Mouse (Mus musculus): ENCODE results near the gene Icam4.
A peak's percentile ranks its signal among the peaks of the same experiment; 100 is the strongest.

Icam4 gene

DNA sequence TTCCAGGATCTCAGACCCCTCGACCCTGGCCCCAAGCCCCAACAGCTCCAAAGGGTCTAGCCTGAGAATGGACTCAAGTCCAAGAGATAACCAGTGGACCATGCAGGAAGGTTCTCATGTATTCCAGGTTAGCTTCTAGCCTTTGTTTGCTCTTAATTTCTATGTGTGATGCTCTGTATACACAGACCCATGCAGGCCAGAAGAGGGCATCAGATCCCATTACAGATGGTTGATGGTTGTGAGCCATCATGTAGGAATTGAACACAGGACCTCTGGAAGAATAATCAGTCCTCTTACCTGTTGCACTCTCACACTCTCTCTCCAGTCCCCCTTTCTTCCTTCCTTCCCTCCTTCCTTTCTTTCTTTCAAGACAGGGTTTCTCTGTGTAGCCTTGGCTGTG lies 16.8 kb upstream of the Icam4 start:
- no peak for DNase-seq

DNA sequence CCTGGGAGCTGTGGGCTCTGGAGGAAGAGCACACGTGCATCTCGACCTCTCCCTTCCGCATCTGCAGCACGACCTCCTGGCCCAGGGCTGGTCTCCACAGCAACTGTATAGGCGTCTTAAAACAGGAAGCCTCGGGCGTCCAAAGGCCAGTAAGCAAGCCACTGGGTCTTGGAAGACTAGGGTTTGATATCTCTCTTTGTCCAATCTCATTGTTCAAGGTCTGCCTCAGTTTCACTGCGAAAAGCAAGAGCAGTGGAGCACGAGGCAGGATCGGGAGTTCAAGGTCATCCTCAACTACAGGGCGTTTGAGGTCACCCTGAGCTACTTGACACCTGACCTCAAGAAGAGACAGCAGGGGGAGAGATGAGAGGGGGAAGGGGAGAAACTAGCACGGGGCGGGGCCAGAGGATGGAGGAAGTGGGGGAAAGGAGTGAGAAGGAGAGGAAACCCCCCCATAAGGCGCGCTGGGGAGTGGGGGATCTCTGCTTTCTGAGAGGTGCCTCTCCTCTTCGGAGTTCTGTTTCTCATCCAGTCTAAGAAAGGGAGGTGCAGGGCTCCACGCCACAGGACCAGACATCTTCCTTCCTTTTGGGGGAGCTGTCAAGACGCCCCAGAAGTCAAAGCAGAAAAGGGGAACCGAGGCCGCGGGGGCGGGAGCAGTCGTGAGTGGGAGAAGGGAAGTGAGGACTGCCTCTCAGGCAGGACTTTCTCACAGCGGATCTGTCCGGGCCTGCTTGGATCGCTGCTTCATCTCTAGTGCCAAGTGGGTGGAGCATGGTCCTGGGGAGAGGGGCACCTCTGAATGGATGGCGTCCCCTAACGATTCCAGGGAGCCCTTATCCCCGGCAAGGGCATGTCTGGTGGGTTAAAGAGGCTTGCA lies 14.2 kb upstream of the Icam4 start:
- DNase-seq, result no peak

DNA sequence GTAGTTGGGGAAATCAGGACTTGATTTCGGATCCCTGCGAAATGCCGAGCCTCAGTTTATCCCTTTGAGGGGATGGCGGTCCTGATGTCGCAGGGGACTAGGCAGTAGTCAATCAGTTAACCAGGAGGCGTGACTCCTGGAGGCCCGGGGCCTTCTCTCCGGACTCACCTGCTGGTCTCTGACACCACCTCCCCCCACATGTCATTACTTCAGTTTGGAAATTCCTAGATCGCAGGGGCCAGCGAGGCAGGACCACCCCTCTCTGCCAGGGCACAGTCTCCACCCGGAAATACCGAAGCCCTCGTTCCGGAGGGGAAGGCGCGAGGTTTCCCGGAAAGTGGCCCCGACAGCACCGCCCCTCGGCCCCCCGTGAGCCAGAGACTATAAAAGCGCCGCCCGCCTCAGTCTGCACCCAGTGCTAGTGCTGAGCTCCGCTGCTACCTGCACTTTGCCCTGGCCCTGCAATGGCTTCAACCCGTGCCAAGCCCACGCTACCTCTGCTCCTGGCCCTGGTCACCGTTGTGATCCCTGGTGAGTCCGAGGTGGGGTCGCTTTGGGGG lies 13.5 kb upstream of the Icam4 start, which contains the start of gene Icam1:
Icam1 (plus strand) TSS at position 415 of the 560 bp plus-strand sequence.
- no peak for DNase-seq

DNA sequence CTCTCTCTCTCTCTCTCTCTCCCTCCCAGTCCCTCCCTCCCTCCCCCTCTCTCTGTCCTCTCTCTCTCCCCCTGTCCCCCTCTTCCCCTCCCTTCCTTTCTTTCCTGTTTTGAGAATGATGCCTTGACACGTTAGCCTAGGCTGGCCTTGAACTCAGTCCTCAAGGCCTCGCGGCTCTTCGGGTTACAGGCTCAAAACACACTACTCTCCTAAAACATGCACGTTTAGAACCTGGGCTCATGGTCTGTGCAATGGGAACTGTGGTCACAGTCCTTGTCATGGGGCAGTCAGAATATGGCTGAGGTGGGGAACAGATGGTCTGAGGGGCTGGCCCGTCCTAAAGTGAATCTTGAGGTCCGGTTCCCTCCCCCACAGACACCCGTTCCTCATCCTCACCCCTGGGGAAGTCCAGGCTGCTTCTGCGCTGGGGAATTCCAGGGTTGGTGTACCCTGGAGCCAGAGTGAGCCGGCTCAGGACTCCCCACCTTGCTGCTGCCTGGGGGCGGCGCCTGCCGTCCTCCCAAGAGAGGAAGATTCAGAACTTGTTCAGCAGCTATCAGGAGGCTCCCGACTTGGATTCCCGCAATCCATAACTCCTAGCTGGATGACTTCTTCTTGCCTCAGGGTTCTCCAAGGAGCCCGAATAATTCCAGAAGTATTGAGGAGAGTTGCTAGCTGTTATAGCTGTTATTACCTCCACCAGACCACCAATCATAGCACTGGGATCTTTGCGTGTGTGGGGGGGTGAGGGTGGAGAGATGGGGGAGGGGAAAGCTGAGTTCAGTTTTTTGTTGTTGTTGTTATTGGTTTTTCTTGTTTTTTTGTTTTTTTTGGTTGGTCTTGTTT lies 12.6 kb upstream of the Icam4 start:
- no peak for DNase-seq

DNA sequence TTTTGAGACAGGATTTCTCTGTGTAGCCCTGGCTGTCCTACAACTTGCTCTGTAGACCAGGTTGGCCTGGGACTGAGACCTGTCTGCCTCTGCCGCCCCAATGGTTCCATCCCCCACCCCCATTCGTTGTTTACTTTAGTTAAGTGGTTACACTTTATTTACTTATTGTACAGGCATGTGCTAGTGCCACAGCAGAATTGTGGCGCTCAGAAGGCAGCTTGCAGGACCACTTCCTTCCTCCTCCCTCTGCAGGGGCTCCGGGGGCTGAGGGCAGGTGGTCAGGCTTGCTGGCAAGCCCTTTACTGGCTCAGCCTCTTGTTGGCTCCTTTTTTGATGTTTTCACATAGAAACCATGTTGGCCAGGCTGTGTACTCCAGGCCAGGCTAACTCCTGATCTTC lies 12.0 kb upstream of the Icam4 start:
- no peak for DNase-seq

DNA sequence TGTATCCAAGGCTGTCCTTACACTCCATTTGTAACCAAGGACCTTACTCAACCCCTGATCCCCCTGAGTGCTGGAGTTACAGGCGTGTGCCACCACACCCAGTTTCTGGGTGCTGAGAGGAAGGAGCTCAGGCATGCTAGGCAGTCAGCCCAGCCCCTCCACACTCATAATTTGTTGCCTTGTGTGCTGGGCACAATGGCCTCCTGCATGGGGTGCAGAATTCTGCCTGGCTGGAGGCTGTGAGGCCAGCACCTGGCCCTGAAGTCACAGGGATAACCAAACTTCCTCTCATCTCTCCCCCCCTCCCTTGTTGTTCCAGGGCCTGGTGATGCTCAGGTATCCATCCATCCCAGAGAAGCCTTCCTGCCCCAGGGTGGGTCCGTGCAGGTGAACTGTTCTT lies 10.6 kb upstream of the Icam4 start:
- no peak for DNase-seq

DNA sequence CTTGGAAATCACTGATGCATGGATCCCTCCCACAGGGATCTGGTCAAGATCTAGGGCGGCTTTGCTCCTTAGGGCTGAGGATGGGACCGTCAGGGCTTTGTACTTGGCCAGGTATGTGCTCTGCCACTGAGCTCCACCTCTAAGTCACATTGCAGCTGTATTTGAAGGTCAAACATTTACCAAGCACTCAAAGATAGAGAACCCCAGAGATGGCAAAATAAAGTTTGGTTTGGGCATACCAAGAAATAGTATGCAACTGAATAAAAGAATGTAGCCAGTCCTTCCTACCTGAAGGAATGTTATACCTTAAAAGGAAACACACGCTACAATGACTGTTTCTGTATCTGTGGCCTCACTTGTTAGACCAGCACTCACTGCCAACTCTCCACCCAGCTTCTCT lies 7.8 kb upstream of the Icam4 start:
- DNase-seq, result no peak

DNA sequence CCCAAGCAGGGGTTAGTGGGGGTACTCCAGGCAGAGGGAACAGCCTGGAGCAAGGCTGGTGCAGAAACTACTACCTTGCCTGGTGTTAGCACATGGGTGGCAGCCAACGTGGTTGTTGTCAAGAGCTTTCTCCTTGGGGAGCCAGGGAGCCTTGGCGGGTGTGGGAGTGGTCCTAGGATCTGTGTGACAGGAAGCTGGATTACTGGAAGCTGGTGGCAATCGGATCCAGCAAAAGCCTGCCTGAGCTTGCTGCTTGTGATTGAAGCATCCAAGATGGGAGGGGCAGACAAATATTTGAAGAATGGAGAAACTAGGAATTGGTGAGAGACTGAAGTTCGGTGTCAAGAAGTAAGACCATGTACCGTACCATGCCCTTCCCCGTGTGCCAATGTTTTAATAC lies 6.9 kb upstream of the Icam4 start:
- no peak for DNase-seq

DNA sequence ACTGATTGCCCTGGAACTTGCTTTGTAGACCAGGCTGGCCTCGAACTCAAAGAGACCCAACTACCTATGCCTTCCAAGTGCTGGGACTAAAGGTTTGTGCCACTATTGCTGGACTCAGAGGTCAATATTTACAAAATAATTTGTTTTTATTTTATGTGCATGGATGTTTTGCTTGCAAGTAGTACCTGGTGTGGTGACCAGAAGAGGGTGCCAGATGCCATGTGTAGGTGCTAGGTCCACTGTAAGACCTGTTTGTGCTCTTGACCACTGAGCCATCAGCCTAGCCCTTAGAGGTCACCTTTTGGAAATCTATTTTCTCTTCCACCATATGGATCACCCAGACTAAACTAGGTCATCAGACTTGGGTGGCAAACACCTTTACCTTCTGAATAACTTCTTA lies 6.4 kb upstream of the Icam4 start:
- no peak for DNase-seq

DNA sequence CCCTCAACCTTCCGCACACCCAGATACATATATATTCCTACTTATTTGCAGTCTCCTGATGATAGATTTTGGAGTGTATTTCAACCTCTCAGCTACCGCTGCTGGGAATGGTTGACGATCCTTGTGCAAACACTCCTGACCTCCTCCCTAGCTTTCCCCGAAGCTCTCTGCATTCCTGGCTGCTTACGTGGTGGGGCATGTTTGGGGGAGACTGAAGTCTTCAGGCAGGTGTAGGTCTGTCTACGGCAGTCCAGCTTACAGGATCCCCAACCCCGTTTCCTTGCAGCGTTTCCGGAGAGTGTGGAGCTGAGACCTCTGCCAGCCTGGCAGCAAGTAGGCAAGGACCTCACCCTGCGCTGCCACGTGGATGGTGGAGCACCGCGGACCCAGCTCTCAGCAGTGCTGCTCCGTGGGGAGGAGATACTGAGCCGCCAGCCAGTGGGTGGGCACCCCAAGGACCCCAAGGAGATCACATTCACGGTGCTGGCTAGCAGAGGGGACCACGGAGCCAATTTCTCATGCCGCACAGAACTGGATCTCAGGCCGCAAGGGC lies 3.8 kb upstream of the Icam4 start:
- no peak for DNase-seq

DNA sequence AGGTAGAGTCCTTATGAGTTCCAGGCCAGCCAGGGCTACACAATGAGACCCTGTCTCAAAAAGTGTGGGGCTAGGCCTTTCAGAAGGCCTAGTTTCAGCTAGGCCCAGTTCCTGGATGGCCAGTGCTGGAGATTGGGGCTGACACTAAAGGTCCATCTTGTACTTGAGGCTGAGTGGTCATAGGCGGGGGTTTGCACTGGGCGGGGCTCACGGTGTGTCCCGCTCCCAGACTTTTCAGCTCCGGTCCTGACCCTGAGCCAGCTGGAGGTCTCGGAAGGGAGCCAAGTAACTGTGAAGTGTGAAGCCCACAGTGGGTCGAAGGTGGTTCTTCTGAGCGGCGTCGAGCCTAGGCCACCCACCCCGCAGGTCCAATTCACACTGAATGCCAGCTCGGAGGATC lies 2.3 kb upstream of the Icam4 start:
- DNase-seq, result no peak

DNA sequence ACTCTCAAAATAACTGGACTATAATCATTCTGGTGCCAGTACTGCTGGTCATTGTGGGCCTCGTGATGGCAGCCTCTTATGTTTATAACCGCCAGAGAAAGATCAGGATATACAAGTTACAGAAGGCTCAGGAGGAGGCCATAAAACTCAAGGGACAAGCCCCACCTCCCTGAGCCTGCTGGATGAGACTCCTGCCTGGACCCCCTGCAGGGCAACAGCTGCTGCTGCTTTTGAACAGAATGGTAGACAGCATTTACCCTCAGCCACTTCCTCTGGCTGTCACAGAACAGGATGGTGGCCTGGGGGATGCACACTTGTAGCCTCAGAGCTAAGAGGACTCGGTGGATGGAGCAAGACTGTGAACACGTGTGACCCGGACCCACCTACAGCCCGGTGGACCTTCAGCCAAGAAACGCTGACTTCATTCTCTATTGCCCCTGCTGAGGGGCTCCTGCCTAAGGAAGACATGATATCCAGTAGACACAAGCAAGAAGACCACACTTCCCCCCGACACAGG lies 1.3 kb upstream of the Icam4 start:
- no peak for DNase-seq

DNA sequence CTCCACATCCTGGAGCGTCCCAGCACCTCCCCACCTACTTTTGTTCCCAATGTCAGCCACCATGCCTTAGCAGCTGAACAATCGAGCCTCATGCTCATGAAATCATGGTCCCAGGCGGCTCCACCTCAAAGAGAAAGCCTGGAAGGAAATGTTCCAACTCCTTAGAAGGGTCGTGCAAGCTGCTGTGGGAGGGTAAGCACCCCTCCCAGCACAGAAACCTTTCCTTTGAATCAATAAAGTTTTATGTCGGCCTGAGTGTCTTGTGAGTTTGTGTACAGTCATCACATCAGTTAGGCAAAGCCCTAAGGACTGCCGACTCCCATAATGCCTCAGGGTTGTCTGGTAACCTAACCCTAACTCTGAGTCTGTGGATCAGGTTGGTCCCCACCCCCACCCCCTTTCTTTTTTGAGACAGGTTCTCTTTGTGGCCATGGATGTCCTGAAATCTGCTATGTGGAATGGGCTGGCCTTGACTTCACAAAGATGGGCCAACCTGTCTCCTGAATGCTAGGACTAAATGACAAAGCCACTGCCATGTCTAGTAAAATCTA lies 538 bp upstream of the Icam4 start:
- no peak for DNase-seq

DNA sequence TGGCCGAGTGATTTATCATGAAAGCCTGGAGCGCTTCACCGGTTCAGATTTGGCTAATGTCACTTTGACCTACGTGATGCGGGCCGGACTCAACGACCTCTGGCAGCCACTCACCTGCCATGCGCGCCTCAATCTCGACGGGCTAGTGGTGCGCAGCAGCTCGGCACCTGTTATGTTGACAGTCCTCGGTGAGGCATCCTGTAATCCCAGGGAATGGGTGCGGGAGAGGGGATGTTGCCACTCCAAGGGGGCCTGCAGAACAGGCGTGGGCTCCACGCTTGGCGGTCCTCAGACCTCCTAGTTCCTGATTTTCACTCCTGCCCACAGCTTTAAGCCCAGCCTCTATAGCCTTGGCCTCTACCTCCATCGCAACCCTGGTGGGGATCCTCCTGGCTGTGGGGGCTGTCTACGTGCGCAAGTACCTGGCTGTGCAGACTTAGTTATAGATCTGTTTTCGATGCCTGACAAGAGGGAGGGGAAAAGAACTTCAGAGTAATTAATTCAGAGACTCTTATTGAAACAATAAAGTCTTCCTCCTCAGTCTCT lies 955 bp downstream of the Icam4 start:
- no peak for DNase-seq

DNA sequence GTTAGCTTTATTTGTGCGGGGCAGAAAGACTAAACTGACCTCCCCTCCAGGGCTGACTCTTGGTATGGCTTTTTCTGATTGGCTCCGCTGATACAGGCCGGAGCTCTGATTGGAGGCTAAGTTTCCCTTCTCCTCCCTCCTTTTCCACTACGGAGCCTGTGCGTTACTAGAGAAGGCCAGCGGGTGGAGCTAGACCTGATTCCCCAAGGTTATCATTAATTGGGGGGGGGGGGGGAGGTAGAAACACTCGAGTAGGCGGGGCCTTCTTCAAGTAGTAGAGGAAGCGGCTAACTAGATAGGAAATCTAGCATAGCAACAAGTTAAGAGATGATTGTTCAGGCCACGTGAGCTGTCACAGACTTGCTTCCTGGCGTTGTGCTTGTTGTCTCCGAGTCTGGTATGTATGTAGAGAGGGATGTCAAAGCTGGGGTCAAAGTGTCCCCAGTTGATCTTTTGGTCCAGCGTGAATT lies 1.6 kb downstream of the Icam4 start:
- peak; percentile 79 for DNase-seq

DNA sequence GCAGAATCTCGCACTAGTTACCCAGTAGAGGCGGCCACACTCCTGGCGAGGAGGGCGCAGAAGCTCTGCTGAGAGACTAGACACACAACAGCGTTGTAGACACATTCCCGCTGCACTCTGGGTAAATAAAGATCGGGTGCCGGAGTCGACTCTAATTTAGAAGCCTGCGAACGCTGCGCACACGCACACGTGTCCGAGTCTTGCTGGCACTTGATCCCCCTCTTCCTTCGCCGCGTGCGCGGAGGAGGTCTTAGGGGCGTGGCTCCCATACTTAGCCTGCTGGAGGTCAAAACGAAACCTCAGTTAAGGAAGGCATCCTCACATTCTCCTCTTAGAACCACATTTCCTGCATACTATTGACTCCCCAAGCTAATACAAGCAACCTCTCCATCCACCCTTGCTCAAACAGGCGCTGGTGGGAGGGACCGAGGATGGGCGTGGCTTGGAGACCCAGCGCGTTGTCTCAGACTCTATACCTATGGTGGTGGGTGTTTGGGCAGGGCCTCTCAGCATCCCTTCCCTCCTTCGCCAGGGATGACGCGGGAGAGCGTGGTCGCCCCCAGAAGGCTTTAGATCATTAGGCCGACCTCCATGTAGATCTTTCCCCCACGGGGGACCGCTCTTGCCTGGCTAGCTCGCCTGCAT lies 2.2 kb downstream of the Icam4 start:
- no peak for DNase-seq

DNA sequence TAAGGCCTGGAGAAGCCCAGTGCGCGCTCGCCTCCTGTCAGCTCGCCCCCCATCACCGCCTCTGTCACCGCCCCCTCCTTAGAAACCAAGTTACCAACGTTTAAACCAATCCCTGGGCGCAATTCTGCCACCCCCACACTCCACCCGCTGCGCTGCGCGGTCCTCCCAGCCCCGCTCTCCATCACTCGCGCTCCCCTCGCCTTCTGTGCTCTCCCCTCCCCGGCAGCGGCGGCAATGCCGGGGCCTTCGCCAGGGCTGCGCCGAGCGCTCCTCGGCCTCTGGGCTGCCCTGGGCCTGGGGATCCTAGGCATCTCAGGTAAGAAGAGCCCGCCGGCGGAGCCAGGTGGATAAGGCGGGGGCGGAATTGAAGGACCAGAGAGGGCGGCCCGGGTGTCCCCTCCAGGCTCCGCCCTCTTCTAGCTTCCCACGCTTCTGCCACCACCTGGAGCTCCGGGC lies 2.8 kb downstream of the Icam4 start, which contains the start of gene Icam5:
Icam5 (plus strand) TSS at position 178 of the 456 bp plus-strand sequence.
- no peak for DNase-seq

DNA sequence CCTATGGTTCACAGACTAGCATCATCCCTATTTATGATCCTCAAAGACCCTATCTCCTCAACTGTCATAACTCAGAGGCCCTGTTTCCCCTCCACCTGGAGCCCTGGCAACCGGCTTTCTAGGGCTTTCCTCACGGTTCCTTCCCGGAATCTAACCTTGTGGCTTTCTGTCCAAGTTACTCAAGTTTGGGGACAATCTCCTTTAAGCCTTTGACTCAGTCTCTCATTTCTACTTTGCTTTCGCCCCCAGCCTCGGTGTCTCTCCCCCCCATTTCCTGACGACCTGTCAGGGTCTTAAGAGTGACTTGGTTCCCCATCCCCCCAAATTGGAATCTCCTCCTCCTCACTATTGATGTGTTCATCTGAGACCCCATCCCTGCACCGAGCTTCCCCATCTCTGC lies 3.3 kb downstream of the Icam4 start:
- DNase-seq, result no peak

DNA sequence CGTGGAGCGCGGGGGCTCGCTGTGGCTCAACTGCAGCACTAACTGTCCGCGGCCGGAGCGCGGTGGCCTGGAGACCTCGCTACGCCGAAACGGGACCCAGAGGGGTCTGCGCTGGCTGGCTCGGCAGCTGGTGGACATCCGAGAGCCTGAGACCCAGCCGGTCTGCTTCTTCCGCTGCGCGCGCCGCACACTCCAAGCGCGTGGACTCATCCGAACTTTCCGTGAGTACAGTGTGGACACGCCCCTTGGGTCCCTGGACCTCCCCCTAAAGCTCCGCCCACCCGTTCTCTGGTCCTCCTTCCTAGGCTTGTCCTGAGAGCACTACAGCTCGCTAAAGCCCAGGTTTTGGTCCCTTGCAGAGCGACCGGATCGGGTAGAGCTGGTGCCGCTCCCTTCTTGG lies 4.0 kb downstream of the Icam4 start:
- DNase-seq, result peak; percentile 40

DNA sequence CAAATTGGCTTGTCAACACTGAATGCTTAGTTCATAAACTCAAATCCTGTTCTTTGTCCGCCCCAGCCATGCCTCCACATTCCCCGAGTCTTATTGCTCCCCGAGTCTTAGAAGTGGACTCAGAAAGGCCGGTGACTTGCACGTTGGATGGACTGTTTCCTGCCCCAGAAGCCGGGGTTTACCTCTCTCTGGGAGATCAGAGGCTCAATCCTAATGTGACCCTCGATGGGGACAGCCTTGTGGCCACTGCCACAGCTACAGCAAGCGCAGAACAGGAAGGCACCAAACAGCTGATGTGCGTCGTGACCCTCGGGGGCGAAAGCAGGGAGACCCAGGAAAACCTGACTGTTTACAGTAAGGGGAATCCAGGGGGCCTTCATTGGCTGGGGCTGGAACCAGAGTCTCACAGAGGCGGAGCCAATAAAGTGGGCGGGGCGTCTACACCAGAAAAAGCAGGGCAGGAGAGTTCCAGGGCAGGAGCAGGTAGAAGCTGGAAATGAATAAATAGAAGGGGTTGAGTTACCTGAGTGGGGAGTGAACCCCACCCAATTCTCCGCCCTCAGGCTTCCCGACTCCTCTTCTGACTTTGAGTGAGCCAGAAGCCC lies 5.4 kb downstream of the Icam4 start:
- DNase-seq, result no peak

DNA sequence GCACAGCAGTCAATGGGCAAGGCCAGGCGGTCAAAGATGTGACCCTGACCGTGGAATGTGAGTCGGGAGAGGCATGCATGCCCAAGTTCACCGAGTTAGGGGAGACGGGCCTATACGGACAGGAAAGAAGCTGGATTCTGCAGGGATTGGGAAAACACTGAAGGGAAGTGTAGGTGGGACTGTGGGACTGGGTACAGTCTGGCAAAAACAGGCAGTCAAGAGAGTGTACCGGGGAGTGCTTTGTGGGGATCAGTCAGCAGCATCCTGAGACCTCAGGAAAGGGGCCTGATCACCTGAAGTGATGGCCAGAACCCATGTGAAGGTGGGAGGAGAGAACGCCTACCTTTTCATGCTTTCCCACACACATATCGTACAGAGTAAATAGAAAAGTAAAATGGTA lies 6.4 kb downstream of the Icam4 start:
- DNase-seq, result no peak

All from cerebellum, adult 9-11 months (tissue).